Mouse (Mus musculus): ENCODE results near the gene Gse1. TPM values are rescaled to one million over a fixed set of nuclear protein-coding genes. Genes with fewer than 3 reads are reported as not detected.
A peak's percentile ranks its signal among the peaks of the same experiment; 100 is the strongest.

Gse1 gene
- polyA plus RNA-seq, 1 experiment = 52.4 TPM

GRCm38 (mm10) chr8:120610824-120611223, 382.6 kb downstream of the Gse1 start:
- no peaks in the 10 kb centered on the region for H3K27me3 ChIP-seq (ENCODE audit: control insufficient read depth, insufficient read depth, low read length)
- TF ChIP-seq POLR2A (IDR thresholded peaks at IDR 0.05; ENCODE audit: borderline replicate concordance, insufficient read depth, low read length) (no peak), CTCF (IDR thresholded peaks at IDR 0.05; ENCODE audit: borderline replicate concordance, insufficient read depth, low read depth, low read length) (no peak)
- no peak overlapping the region for H3K4me3 ChIP-seq (replicated peaks; ENCODE audit: insufficient read depth, low read depth, low read length)
- H3K4me1 ChIP-seq (ENCODE audit: control insufficient read depth, insufficient read depth, low read length) = no peaks in the 10 kb centered on the region
- no peak overlapping the region for H3K27ac ChIP-seq (ENCODE audit: insufficient read depth, low read length)
- DNase-seq = no peak
- 81% methylated on average over 6 of the region's 6 CpGs for WGBS

- H3K4me3 ChIP-seq (replicated peaks; ENCODE audit: insufficient read depth, low read depth, low read length) = no peak overlapping the region
- no peaks in the 10 kb centered on the region for H3K27me3 ChIP-seq (ENCODE audit: control insufficient read depth, insufficient read depth, low read length)
- no peaks in the 10 kb centered on the region for H3K4me1 ChIP-seq (ENCODE audit: control insufficient read depth, insufficient read depth, low read length)
- DNase-seq = no peak
- H3K27ac ChIP-seq (ENCODE audit: insufficient read depth, low read length) = no peak overlapping the region
- TF ChIP-seq POLR2A (IDR thresholded peaks at IDR 0.05; ENCODE audit: borderline replicate concordance, insufficient read depth, low read length) (no peak), CTCF (IDR thresholded peaks at IDR 0.05; ENCODE audit: borderline replicate concordance, insufficient read depth, low read depth, low read length) (no peak)
- WGBS = 90% methylated on average over 3 of the region's 3 CpGs
Measured at GRCm38 (mm10) chr8:120614491-120614890, 386.2 kb downstream of the Gse1 start.

DNA sequence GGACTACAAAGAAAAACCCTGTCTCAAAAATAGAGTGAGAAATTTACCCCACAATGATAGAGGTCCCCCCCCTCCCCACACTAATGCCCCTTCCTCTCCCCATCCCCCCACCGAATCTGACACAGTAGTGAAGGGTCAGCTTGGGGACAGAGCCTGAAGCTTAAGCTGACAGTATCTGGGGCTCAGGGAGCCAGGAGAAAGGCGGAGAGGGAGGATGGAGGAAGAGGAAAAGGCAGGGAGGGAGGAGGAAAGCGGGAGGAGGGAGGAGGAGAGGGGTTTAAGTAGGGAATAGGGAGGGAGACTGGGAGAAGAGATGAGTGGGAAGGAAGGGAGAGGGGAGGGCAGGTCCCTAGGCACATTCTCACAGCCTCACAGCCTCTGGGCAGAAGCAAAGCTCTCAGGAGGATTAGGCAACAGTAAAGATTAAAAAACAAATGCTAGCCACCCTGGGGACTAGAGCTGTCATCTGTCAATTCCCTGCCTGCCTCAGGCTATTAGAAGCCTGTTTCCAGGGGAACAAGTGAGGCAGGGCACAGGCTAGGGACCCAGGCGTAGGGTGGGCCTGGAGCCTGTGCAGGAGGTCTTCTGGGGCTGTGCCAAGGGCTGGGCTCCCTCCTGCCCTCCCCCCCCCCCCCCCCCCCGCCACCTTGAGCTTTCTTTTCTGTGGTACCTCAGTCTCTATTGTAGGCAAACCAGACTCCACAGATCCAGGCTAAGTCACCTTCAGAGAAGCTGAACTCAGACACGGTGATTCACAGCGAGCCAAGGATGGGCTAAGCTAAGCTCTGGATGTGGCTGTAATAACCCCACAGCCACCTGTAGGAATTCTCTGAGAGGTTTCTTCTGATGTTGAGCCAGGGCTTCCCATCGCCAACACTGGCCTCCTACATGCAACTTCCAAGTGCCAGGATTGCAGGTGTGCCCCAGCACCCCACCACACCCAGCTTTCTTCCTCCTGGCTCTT, 388.7 kb downstream of the Gse1 start:
- WGBS = 64% methylated on average over 8 of the region's 8 CpGs
- no peak overlapping the region for H3K27ac ChIP-seq (ENCODE audit: insufficient read depth, low read length)

DNA sequence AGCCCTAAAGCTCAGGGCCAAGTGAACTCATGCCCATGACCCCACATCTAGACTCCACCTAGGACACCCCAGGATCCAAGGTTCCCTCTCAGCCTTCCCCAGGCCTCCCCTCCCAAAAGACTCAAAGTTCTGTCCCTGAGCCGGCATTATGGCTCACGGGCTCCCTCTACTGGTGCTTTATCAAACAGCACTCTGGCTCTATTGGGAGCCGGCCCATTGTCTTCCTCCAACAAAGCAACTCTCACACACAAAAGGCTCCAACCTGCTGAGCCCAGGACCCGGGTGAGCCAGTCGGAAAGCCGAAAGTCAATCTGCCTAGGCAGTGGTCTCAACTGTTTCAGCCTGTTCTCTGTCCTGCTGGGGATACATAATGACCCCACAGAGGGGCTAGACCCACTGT, 389.9 kb downstream of the Gse1 start:
- Histone ChIP-seq H3K4me3 (replicated peaks; ENCODE audit: insufficient read depth, low read depth, low read length) (no peak overlapping the region), H3K4me1 (ENCODE audit: control insufficient read depth, insufficient read depth, low read length) (no peaks in the 10 kb centered on the region), H3K27me3 (ENCODE audit: control insufficient read depth, insufficient read depth, low read length) (no peaks in the 10 kb centered on the region), H3K27ac (ENCODE audit: insufficient read depth, low read length) (no peak overlapping the region)
- DNase-seq = peak; percentile 55 to 73
- WGBS = 0% methylated on average over 6 of the region's 6 CpGs
- TF ChIP-seq POLR2A (IDR thresholded peaks at IDR 0.05; ENCODE audit: borderline replicate concordance, insufficient read depth, low read length) = no peak
- peak; percentile 78 for TF ChIP-seq CTCF (IDR thresholded peaks at IDR 0.05; ENCODE audit: borderline replicate concordance, insufficient read depth, low read depth, low read length)

More for the DNA sequence above, 388.7 kb downstream of the Gse1 start:
- no peaks in the 10 kb centered on the region for H3K27me3 ChIP-seq (ENCODE audit: control insufficient read depth, insufficient read depth, low read length)
- no peaks in the 10 kb centered on the region for H3K4me1 ChIP-seq (ENCODE audit: control insufficient read depth, insufficient read depth, low read length)
- TF ChIP-seq CTCF (IDR thresholded peaks at IDR 0.05; ENCODE audit: borderline replicate concordance, insufficient read depth, low read depth, low read length) = no peak
- TF ChIP-seq POLR2A (IDR thresholded peaks at IDR 0.05; ENCODE audit: borderline replicate concordance, insufficient read depth, low read length) = no peak
- DNase-seq = no peak
- H3K4me3 ChIP-seq (replicated peaks; ENCODE audit: insufficient read depth, low read depth, low read length) = no peak overlapping the region

DNA sequence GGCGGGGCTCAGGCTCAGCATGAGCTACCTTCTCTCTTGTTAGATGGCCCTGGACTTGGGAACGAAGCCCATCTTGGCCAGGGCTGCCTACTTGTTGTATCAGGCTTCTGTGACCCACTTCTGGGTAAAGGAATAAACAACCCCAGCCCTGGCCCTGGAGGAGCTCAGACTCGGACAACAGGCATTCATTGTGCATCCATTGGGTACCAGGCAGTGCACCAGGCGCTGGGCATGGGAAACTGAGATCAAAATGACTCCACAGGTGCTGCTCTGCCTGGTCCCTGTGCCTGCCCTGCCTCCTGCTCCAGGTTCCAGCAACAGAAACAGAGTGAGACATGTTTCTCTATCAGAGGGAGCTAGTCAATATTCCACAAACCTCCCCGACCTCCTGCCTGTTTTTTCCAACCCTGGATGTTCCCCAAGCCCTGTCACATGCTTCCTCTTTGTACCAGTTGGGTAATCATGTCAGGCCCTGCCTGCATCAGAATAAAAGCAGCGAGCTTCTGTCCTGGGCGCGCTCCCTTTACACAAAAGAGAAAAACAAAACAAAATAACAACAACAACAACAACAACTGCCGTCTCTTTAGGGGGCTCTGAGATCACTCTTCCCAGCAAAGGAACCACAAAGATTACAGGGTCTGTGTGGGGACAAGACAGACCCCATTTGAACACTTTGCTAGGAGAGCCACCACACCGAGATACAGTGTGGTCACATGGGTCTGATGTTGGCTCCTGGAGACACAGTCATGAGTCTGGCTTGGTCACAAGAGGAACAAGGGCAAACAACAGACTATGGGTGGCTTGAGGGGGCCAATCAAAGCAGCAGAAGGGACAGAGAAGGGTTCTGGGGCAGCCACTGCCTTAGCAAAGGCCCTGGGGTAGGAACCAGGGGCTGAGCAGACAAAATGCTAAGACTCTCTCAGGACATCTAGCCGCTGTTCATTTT, 391.3 kb downstream of the Gse1 start:
- Histone ChIP-seq H3K4me1 (ENCODE audit: control insufficient read depth, insufficient read depth, low read length) (no peaks in the 10 kb centered on the region), H3K27ac (ENCODE audit: insufficient read depth, low read length) (peak overlapping the region; percentile 78; the same call in 1 of the 2 replicates)
- WGBS = 58% methylated on average over 11 of the region's 11 CpGs

GRCm38 (mm10) chr8:120620441-120620840, 392.2 kb downstream of the Gse1 start:
- Histone ChIP-seq H3K27ac (ENCODE audit: insufficient read depth, low read length) (peak overlapping the region; percentile 78; the same call in 1 of the 2 replicates), H3K4me1 (ENCODE audit: control insufficient read depth, insufficient read depth, low read length) (no peaks in the 10 kb centered on the region), H3K4me3 (replicated peaks; ENCODE audit: insufficient read depth, low read depth, low read length) (no peak overlapping the region), H3K27me3 (ENCODE audit: control insufficient read depth, insufficient read depth, low read length) (no peaks in the 10 kb centered on the region)
- WGBS = 82% methylated on average over 7 of the region's 7 CpGs
- no peak for DNase-seq
- TF ChIP-seq CTCF (IDR thresholded peaks at IDR 0.05; ENCODE audit: borderline replicate concordance, insufficient read depth, low read depth, low read length) (no peak), POLR2A (IDR thresholded peaks at IDR 0.05; ENCODE audit: borderline replicate concordance, insufficient read depth, low read length) (no peak)

More for the DNA sequence above, 391.3 kb downstream of the Gse1 start:
- no peak for TF ChIP-seq CTCF (IDR thresholded peaks at IDR 0.05; ENCODE audit: borderline replicate concordance, insufficient read depth, low read depth, low read length)
- no peak for TF ChIP-seq POLR2A (IDR thresholded peaks at IDR 0.05; ENCODE audit: borderline replicate concordance, insufficient read depth, low read length)
- no peak overlapping the region for H3K4me3 ChIP-seq (replicated peaks; ENCODE audit: insufficient read depth, low read depth, low read length)
- peak; percentile 28 to 45 for DNase-seq
- no peaks in the 10 kb centered on the region for H3K27me3 ChIP-seq (ENCODE audit: control insufficient read depth, insufficient read depth, low read length)

- no peak for TF ChIP-seq CTCF (IDR thresholded peaks at IDR 0.05; ENCODE audit: borderline replicate concordance, insufficient read depth, low read depth, low read length)
- TF ChIP-seq POLR2A (IDR thresholded peaks at IDR 0.05; ENCODE audit: borderline replicate concordance, insufficient read depth, low read length) = no peak
- Histone ChIP-seq H3K27ac (ENCODE audit: insufficient read depth, low read length) (no peak overlapping the region), H3K4me1 (ENCODE audit: control insufficient read depth, insufficient read depth, low read length) (peaks cover 3% of the 10 kb centered on the region), H3K4me3 (replicated peaks; ENCODE audit: insufficient read depth, low read depth, low read length) (no peak overlapping the region), H3K27me3 (ENCODE audit: control insufficient read depth, insufficient read depth, low read length) (no peaks in the 10 kb centered on the region)
- no peak for DNase-seq
- WGBS = 86% methylated on average over 14 of the region's 14 CpGs
Measured at GRCm38 (mm10) chr8:120622161-120622560, 393.9 kb downstream of the Gse1 start.

All from cerebellum, adult 2 months (tissue).